Mouse (Mus musculus): ENCODE data around the gene Umodl1.

DNA sequence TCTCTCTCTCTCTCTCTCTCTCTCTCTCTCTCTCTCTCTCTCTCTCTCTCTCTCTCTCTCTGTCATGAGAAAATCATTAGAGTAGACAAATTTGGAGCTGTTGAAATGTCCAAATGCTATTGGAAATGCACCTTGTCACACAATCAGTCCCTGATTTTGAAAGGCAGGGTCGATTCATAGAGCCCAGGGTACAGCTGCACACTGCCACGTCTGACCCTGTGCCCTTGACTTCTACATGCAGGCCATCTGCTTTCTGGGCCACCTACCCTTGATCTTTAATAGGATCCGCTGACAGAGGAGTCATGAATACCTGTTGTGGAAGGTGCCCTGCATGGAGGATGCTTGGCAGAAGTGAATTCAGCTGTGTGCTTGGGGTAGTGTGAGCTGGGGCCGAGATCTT lies 75.0 kb downstream of the Umodl1 start:
- TF ChIP-seq TAL1 (conservative IDR thresholded peaks at IDR 0.05; ENCODE audit: low read depth, low read length) = no peak
- TF ChIP-seq CTCF (IDR thresholded peaks at IDR 0.05; ENCODE audit: low read depth, low read length) = no peak
- no peak for TF ChIP-seq GATA1 (IDR thresholded peaks at IDR 0.05; ENCODE audit: borderline replicate concordance, low read length)

Data from G1E (cell line).